Mouse (Mus musculus): Measurements from ENCODE around the gene Plekhj1.

The Plekhj1 gene

GRCm38 (mm10) chr10:80804340-80804739 is 5.9 kb upstream of the Plekhj1 start:
- no peak for DNase-seq

- no peak for DNase-seq
These were observed 4.6 kb upstream of the Plekhj1 start for GRCm38 (mm10) chr10:80802996-80803395.

- DNase-seq = no peak
These were observed 3.9 kb upstream of the Plekhj1 start for GRCm38 (mm10) chr10:80802204-80802912.

GRCm38 (mm10) chr10:80799070-80799566 is 692 bp upstream of the Plekhj1 start:
- DNase-seq = no peak

- no peak for DNase-seq
These were observed 958 bp downstream of the Plekhj1 start for GRCm38 (mm10) chr10:80797186-80798149.

- DNase-seq = no peak
These were observed 2.0 kb downstream of the Plekhj1 start for GRCm38 (mm10) chr10:80796307-80796848.

GRCm38 (mm10) chr10:80794750-80795149 is 3.7 kb downstream of the Plekhj1 start:
- DNase-seq = no peak

GRCm38 (mm10) chr10:80793803-80794202 is 4.6 kb downstream of the Plekhj1 start:
- no peak for DNase-seq

GRCm38 (mm10) chr10:80793033-80793784 is 5.2 kb downstream of the Plekhj1 start:
- DNase-seq = no peak

GRCm38 (mm10) chr10:80792175-80793032 is 6.0 kb downstream of the Plekhj1 start:
- DNase-seq = peak; percentile 84

- DNase-seq = peak; percentile 39
These were observed 6.8 kb downstream of the Plekhj1 start for GRCm38 (mm10) chr10:80791476-80792174.

- DNase-seq = no peak
These were observed 7.5 kb downstream of the Plekhj1 start for GRCm38 (mm10) chr10:80790761-80791404.

GRCm38 (mm10) chr10:80787517-80787916 is 10.9 kb downstream of the Plekhj1 start:
- DNase-seq = no peak

- no peak for DNase-seq
These were observed 12.5 kb downstream of the Plekhj1 start for GRCm38 (mm10) chr10:80785963-80786362.

- DNase-seq = no peak
These were observed 13.6 kb downstream of the Plekhj1 start for GRCm38 (mm10) chr10:80784871-80785270.

GRCm38 (mm10) chr10:80784302-80784701 is 14.1 kb downstream of the Plekhj1 start:
- DNase-seq = no peak

GRCm38 (mm10) chr10:80779565-80779964 is 18.9 kb downstream of the Plekhj1 start:
- DNase-seq = no peak

- DNase-seq = no peak
These were observed 21.3 kb downstream of the Plekhj1 start for GRCm38 (mm10) chr10:80777123-80777522.

- no peak for DNase-seq
These were observed 22.0 kb downstream of the Plekhj1 start for GRCm38 (mm10) chr10:80776358-80776869.

- DNase-seq = no peak
These were observed 22.7 kb downstream of the Plekhj1 start for GRCm38 (mm10) chr10:80775731-80776130.
